Mouse (Mus musculus): ENCODE measurements at regions not wholly inside any gene's neighbourhood (a gene's known extent, or its start where the extent isn't known, plus 50 kb on each side); places are given as distances from the start of the nearest gene placed in this dataset.

GRCm38 (mm10) chr4:33739211-33739904 lies 185.0 kb upstream of the Cnr1 start:
- no peak for TF ChIP-seq ETS1 (IDR thresholded peaks at IDR 0.05; ENCODE audit: low read depth, low read length)
- no peak for TF ChIP-seq MAZ (IDR thresholded peaks at IDR 0.05; ENCODE audit: low read depth, low read length)
- TF ChIP-seq POLR2A (IDR thresholded peaks at IDR 0.05; ENCODE audit: control insufficient read depth in 1 of 2, insufficient read depth in 1 of 2, low read depth in 1 of 2, low read length in 2 of 2, poor library complexity in 1 of 2) = no peak
- TF ChIP-seq UBTF (IDR thresholded peaks at IDR 0.05; ENCODE audit: borderline replicate concordance, insufficient read depth, low read depth, low read length) = no peak
- no peak for TF ChIP-seq ELF1 (IDR thresholded peaks at IDR 0.05; ENCODE audit: low read depth, low read length)
- no peak for TF ChIP-seq TBP (IDR thresholded peaks at IDR 0.05; ENCODE audit: low read depth, low read length)
- TF ChIP-seq BHLHE40 (IDR thresholded peaks at IDR 0.05; ENCODE audit: borderline replicate concordance, low read depth, low read length) = no peak
- no peak for TF ChIP-seq KAT2A (conservative IDR thresholded peaks at IDR 0.05; ENCODE audit: low read depth, low read length)
- no peak for TF ChIP-seq CHD2 (IDR thresholded peaks at IDR 0.05; ENCODE audit: low read length)
